Mouse (Mus musculus): ENCODE results near the gene Opcml.

- TF ChIP-seq POLR2A (IDR thresholded peaks at IDR 0.05; ENCODE audit: borderline replicate concordance, low read depth, low read length) = no peak
- no peak for TF ChIP-seq CTCF (IDR thresholded peaks at IDR 0.05; ENCODE audit: low read depth, low read length)
These were observed 23.6 kb downstream of the Opcml start for GRCm38 (mm10) chr9:27814161-27814560.

Data from bone marrow macrophage, adult 2 months (primary cell).